Mouse (Mus musculus): Measurements from ENCODE around the gene Mlh1. TPM values are rescaled to one million over a fixed set of nuclear protein-coding genes. Genes with fewer than 3 reads are reported as not detected.

Gene Mlh1
- polyA plus RNA-seq, 1 experiment from 2014 or later = 56.4 TPM

GRCm38 (mm10) chr9:111275156-111275555, 3.6 kb upstream of the Mlh1 start:
- DNase-seq (ENCODE audit: low spot score) (no peak), ATAC-seq (replicated peaks; ENCODE audit: insufficient number of reproducible peaks, low FRiP score, low TSS enrichment, low read depth) (no peak)
- 0 out of 2 replicates have a peak overlapping the region, but pooled peaks have one; percentile 4 for H3K4me2 ChIP-seq (ENCODE audit: low read depth, low read length)
- H3K9me3 ChIP-seq (replicated peaks; ENCODE audit: control insufficient read depth, low read length) = no peaks in the 10 kb centered on the region
- H3K4me3 ChIP-seq (ENCODE audit: low read depth, low read length) = no peak overlapping the region
- no peaks in the 10 kb centered on the region for H3K27me3 ChIP-seq (ENCODE audit: control insufficient read depth, insufficient read depth, low read length)
- no peak overlapping the region for H3K27ac ChIP-seq (replicated peaks; ENCODE audit: low read depth, low read length)
- 55% methylated on average over 1 of the region's 1 CpGs for WGBS
- H3K4me1 ChIP-seq (ENCODE audit: control insufficient read depth, insufficient read depth, low read length) = no peaks in the 10 kb centered on the region; the same call in 1 of the 2 replicates
- H3K9ac ChIP-seq (replicated peaks; ENCODE audit: low read length) = no peak overlapping the region
- H3K36me3 ChIP-seq (replicated peaks; ENCODE audit: control insufficient read depth, insufficient read depth, low read depth, low read length) = no peaks in the 10 kb centered on the region

- no peak for ATAC-seq (replicated peaks; ENCODE audit: insufficient number of reproducible peaks, low FRiP score, low TSS enrichment, low read depth)
- Histone ChIP-seq H3K9ac (replicated peaks; ENCODE audit: low read length) (no peak overlapping the region), H3K27me3 (ENCODE audit: control insufficient read depth, insufficient read depth, low read length) (no peaks in the 10 kb centered on the region), H3K4me1 (ENCODE audit: control insufficient read depth, insufficient read depth, low read length) (no peaks in the 10 kb centered on the region; the same call in 1 of the 2 replicates), H3K4me3 (ENCODE audit: low read depth, low read length) (no peak overlapping the region), H3K4me2 (ENCODE audit: low read depth, low read length) (no peak overlapping the region), H3K36me3 (replicated peaks; ENCODE audit: control insufficient read depth, insufficient read depth, low read depth, low read length) (no peaks in the 10 kb centered on the region), H3K27ac (replicated peaks; ENCODE audit: low read depth, low read length) (no peak overlapping the region), H3K9me3 (replicated peaks; ENCODE audit: control insufficient read depth, low read length) (no peaks in the 10 kb centered on the region)
- 93% methylated on average over 1 of the region's 1 CpGs for WGBS
- DNase-seq (ENCODE audit: low spot score) = no peak
Measured at GRCm38 (mm10) chr9:111273958-111274357, 2.4 kb upstream of the Mlh1 start.

GRCm38 (mm10) chr9:111272996-111273785, 1.6 kb upstream of the Mlh1 start:
- WGBS = 82% methylated on average over 15 of the region's 15 CpGs
- DNase-seq (ENCODE audit: low spot score) = no peak
- Histone ChIP-seq H3K9ac (replicated peaks; ENCODE audit: low read length) (peak overlapping the region; percentile 92), H3K4me1 (ENCODE audit: control insufficient read depth, insufficient read depth, low read length) (no peaks in the 10 kb centered on the region; the same call in 1 of the 2 replicates), H3K27me3 (ENCODE audit: control insufficient read depth, insufficient read depth, low read length) (no peaks in the 10 kb centered on the region), H3K4me3 (ENCODE audit: low read depth, low read length) (peak overlapping the region; percentile 82), H3K36me3 (replicated peaks; ENCODE audit: control insufficient read depth, insufficient read depth, low read depth, low read length) (no peaks in the 10 kb centered on the region), H3K27ac (replicated peaks; ENCODE audit: low read depth, low read length) (no peak overlapping the region), H3K4me2 (ENCODE audit: low read depth, low read length) (peak overlapping the region; percentile 67), H3K9me3 (replicated peaks; ENCODE audit: control insufficient read depth, low read length) (no peaks in the 10 kb centered on the region)
- no peak for ATAC-seq (replicated peaks; ENCODE audit: insufficient number of reproducible peaks, low FRiP score, low TSS enrichment, low read depth)

- peak overlapping the region; percentile 67 for H3K4me2 ChIP-seq (ENCODE audit: low read depth, low read length)
- peak overlapping the region; percentile 92 for H3K9ac ChIP-seq (replicated peaks; ENCODE audit: low read length)
- no peaks in the 10 kb centered on the region for H3K36me3 ChIP-seq (replicated peaks; ENCODE audit: control insufficient read depth, insufficient read depth, low read depth, low read length)
- ATAC-seq (replicated peaks; ENCODE audit: insufficient number of reproducible peaks, low FRiP score, low TSS enrichment, low read depth) = no peak
- no peaks in the 10 kb centered on the region for H3K27me3 ChIP-seq (ENCODE audit: control insufficient read depth, insufficient read depth, low read length)
- no peaks in the 10 kb centered on the region for H3K9me3 ChIP-seq (replicated peaks; ENCODE audit: control insufficient read depth, low read length)
- 12% methylated on average over 19 of the region's 19 CpGs for WGBS
- no peaks in the 10 kb centered on the region; the same call in 1 of the 2 replicates for H3K4me1 ChIP-seq (ENCODE audit: control insufficient read depth, insufficient read depth, low read length)
- H3K4me3 ChIP-seq (ENCODE audit: low read depth, low read length) = peak overlapping the region; percentile 82
- H3K27ac ChIP-seq (replicated peaks; ENCODE audit: low read depth, low read length) = peak overlapping the region; percentile 92
- DNase-seq (ENCODE audit: low spot score) = peak; percentile 9
Measured at GRCm38 (mm10) chr9:111272356-111272755, 765 bp upstream of the Mlh1 start.

GRCm38 (mm10) chr9:111271056-111271433, 546 bp downstream of the Mlh1 start:
- DNase-seq (ENCODE audit: low spot score) (no peak), ATAC-seq (replicated peaks; ENCODE audit: insufficient number of reproducible peaks, low FRiP score, low TSS enrichment, low read depth) (peak; percentile 68)
- peak overlapping the region; percentile 55 for H3K4me2 ChIP-seq (ENCODE audit: low read depth, low read length)
- H3K36me3 ChIP-seq (replicated peaks; ENCODE audit: control insufficient read depth, insufficient read depth, low read depth, low read length) = no peaks in the 10 kb centered on the region
- H3K27me3 ChIP-seq (ENCODE audit: control insufficient read depth, insufficient read depth, low read length) = no peaks in the 10 kb centered on the region
- H3K4me3 ChIP-seq (ENCODE audit: low read depth, low read length) = peak overlapping the region; percentile 78
- no peaks in the 10 kb centered on the region for H3K9me3 ChIP-seq (replicated peaks; ENCODE audit: control insufficient read depth, low read length)
- peak overlapping the region; percentile 87 for H3K27ac ChIP-seq (replicated peaks; ENCODE audit: low read depth, low read length)
- H3K9ac ChIP-seq (replicated peaks; ENCODE audit: low read length) = peak overlapping the region; percentile 87
- no peaks in the 10 kb centered on the region; the same call in 1 of the 2 replicates for H3K4me1 ChIP-seq (ENCODE audit: control insufficient read depth, insufficient read depth, low read length)
- under 1% methylated on average over 32 of the region's 32 CpGs for WGBS

- Histone ChIP-seq H3K36me3 (replicated peaks; ENCODE audit: control insufficient read depth, insufficient read depth, low read depth, low read length) (no peaks in the 10 kb centered on the region), H3K27me3 (ENCODE audit: control insufficient read depth, insufficient read depth, low read length) (no peaks in the 10 kb centered on the region)
- no peak for DNase-seq (ENCODE audit: low spot score)
Measured at GRCm38 (mm10) chr9:111270606-111271005, 985 bp downstream of the Mlh1 start.

GRCm38 (mm10) chr9:111267998-111268397, 3.6 kb downstream of the Mlh1 start:
- Histone ChIP-seq H3K27me3 (ENCODE audit: control insufficient read depth, insufficient read depth, low read length) (no peaks in the 10 kb centered on the region), H3K27ac (replicated peaks; ENCODE audit: low read depth, low read length) (no peak overlapping the region), H3K9ac (replicated peaks; ENCODE audit: low read length) (no peak overlapping the region), H3K36me3 (replicated peaks; ENCODE audit: control insufficient read depth, insufficient read depth, low read depth, low read length) (no peaks in the 10 kb centered on the region), H3K4me1 (ENCODE audit: control insufficient read depth, insufficient read depth, low read length) (no peaks in the 10 kb centered on the region; the same call in 1 of the 2 replicates), H3K4me3 (ENCODE audit: low read depth, low read length) (no peak overlapping the region), H3K4me2 (ENCODE audit: low read depth, low read length) (no peak overlapping the region), H3K9me3 (replicated peaks; ENCODE audit: control insufficient read depth, low read length) (no peaks in the 10 kb centered on the region)
- WGBS = 93% methylated on average over 2 of the region's 2 CpGs
- ATAC-seq (replicated peaks; ENCODE audit: insufficient number of reproducible peaks, low FRiP score, low TSS enrichment, low read depth) (no peak), DNase-seq (ENCODE audit: low spot score) (no peak)

More at GRCm38 (mm10) chr9:111270606-111271005, 985 bp downstream of the Mlh1 start:
- ATAC-seq (replicated peaks; ENCODE audit: insufficient number of reproducible peaks, low FRiP score, low TSS enrichment, low read depth) = no peak
- WGBS = 16% methylated on average over 5 of the region's 5 CpGs
- no peaks in the 10 kb centered on the region; the same call in 1 of the 2 replicates for H3K4me1 ChIP-seq (ENCODE audit: control insufficient read depth, insufficient read depth, low read length)
- peak overlapping the region; percentile 87 for H3K9ac ChIP-seq (replicated peaks; ENCODE audit: low read length)
- peak overlapping the region; percentile 55 for H3K4me2 ChIP-seq (ENCODE audit: low read depth, low read length)
- peak overlapping the region; percentile 87; the same call in 1 of the 2 replicates for H3K27ac ChIP-seq (replicated peaks; ENCODE audit: low read depth, low read length)
- no peaks in the 10 kb centered on the region for H3K9me3 ChIP-seq (replicated peaks; ENCODE audit: control insufficient read depth, low read length)
- peak overlapping the region; percentile 78 for H3K4me3 ChIP-seq (ENCODE audit: low read depth, low read length)

- DNase-seq (ENCODE audit: low spot score) = no peak
- H3K27ac ChIP-seq (replicated peaks; ENCODE audit: low read depth, low read length) = no peak overlapping the region
- H3K9ac ChIP-seq (replicated peaks; ENCODE audit: low read length) = no peak overlapping the region
- no peak overlapping the region for H3K4me2 ChIP-seq (ENCODE audit: low read depth, low read length)
- H3K9me3 ChIP-seq (replicated peaks; ENCODE audit: control insufficient read depth, low read length) = no peaks in the 10 kb centered on the region
- 92% methylated on average over 4 of the region's 4 CpGs for WGBS
- no peaks in the 10 kb centered on the region for H3K4me1 ChIP-seq (ENCODE audit: control insufficient read depth, insufficient read depth, low read length)
- no peaks in the 10 kb centered on the region; the same call in 1 of the 2 replicates for H3K36me3 ChIP-seq (replicated peaks; ENCODE audit: control insufficient read depth, insufficient read depth, low read depth, low read length)
- H3K4me3 ChIP-seq (ENCODE audit: low read depth, low read length) = no peak overlapping the region
- no peaks in the 10 kb centered on the region for H3K27me3 ChIP-seq (ENCODE audit: control insufficient read depth, insufficient read depth, low read length)
- ATAC-seq (replicated peaks; ENCODE audit: insufficient number of reproducible peaks, low FRiP score, low TSS enrichment, low read depth) = no peak
Measured at GRCm38 (mm10) chr9:111261356-111261755, 10.2 kb downstream of the Mlh1 start.

Measured in embryonic facial prominence, embryonic 11.5 days (tissue).